Mouse (Mus musculus) mouse trophoblast stem cell (cell line): ENCODE results near the gene Snorc.

Source experiments
- in situ Hi-C, 2 experiments: fragments of 300-500 bp; cut with MseI, MboI; formaldehyde crosslinking; loops; 2 replicates in 1 of 2; 3 replicates in 1 of 2; pipeline ENCODE4 v1.15.1; 2025

The Snorc gene

DNA sequence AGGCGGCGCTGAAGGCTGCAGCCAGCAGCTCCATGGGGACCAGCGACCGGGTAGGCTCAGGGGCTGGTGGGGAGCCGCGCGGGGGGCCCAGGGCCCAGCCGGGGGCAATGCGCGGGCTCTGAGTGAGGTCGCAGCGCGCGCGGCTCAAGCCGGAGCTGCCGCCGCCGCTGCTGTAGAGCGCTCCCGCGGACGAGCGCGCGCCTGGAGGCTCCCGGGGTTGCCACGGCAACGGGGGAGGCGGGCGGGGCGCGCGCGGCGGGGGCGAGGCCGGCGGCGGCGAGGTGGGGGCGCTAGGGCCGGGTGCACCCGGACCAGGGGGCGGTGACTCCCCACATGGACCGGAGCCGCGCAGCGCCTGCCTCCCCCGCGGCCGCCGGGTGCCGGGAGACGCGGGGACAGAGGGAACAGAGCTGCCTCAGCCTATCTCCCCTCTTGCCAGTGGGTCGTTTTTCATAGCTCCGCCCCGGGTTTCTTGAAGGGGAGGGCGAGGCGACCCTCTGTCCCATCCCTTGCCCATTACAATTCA lies 40.2 kb downstream of the Snorc start:
- in situ Hi-C loops, result no loop called here

GRCm38 (mm10) chr1:87510845-87511244 lies 40.8 kb downstream of the Snorc start:
- in situ Hi-C loops, result no loop called here

GRCm38 (mm10) chr1:87520467-87520866 lies 50.4 kb downstream of the Snorc start:
- in situ Hi-C loops, result no loop called here

- in situ Hi-C loops, result no loop called here
Measured at GRCm38 (mm10) chr1:87521523-87521922, 51.5 kb downstream of the Snorc start.

DNA sequence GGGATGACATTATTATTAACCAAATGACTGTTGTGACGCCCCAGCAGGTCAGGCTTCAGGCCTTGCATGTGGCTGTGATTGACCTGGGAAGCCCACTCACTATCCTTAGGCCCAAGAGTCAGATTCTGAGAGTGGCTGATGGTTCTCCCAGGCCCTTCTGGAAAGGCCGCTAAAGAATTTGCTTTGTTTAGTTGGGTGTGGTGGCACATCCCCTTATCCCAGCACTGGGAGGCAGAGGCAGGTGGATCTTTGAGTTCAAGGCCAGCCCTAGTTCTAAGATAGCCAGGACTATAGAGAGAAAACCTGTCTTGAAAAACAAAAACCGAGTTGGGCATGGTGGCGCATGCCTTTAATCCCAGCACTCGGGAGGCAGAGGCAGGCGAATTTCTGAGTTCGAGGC lies 55.0 kb downstream of the Snorc start:
- in situ Hi-C loops, result loop anchor here in 1 of 2 experiments (25.0 kb wide), 1 partner anchor 662 kb away; no protein-coding TSS in a partner anchor
